Mouse (Mus musculus): ENCODE data around the gene Cfap61. TPM values are rescaled to one million over a fixed set of nuclear protein-coding genes. Genes with fewer than 3 reads are reported as not detected.
A peak's percentile ranks its signal among the peaks of the same experiment; 100 is the strongest.
"Not testable (repeated sequence)": the region's sequence is repeated elsewhere in the genome, so short reads cannot be mapped to it uniquely, and the experiment has no call there.

Cfap61 gene
- 2.3 and 2.5 TPM in 2 replicates for polyA plus RNA-seq (2015; fragmentation: Nextera tagmentation; extraction: Ambion mirVana)

DNA sequence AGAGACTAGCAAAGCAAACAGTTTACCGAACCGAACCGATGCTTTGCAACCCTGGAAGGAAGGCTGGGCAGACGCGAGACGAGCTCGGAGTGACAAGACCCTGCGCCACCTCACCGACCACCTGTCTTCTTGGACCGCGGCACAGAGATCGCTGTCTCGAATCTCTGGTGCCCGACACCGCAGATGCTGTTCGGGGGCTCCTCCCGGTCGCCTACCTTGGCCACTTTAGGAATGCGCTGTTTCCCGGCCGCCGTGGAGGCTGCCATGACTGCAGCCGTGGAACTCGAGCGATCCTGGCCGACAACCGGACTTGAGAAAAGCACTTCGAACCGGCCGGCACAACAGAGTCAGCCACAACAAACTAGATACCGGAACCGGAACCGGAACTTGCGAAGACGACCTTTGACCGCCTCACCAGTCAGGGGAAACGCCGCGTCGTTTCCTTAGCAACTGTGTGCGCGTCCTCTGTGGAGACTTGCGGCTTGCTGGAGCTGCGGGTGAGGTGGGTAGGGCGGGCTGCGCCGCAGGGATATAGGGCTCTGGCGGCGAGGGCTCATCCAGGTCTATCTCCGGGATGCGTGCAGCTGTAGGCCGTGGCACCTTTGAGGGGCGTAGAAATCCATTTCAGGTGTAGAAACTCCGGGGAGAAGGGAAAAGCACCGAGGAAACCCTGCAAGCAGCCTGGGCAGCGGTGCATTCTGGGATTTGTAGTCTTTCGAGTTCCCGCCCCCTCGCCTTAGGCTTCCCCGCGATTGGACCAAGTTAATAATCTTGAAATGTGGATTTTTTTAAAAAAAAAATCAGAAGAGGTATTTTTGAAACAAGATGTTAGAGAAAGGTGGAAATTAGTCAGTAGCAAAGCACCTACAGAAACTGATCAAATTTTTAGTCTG is at the start of gene Cfap61, which contains the start of gene Crnkl1:
Gene Cfap61, plus strand, starts transcription at position 446 of the 893 bp plus-strand sequence.
Gene Crnkl1, minus strand, starts transcription at position 676 of the 893 bp plus-strand sequence.
- Histone ChIP-seq H3K36me3 (ENCODE audit: control insufficient read depth, insufficient read depth, low read length) (peaks cover 11% of the 10 kb centered on the region), H3K4me1 (replicated peaks; ENCODE audit: control insufficient read depth, insufficient read depth, low read length) (peaks cover 6% of the 10 kb centered on the region), H3K27me3 (ENCODE audit: control insufficient read depth, insufficient read depth, low read depth, low read length) (no peaks in the 10 kb centered on the region), H3K9me3 (ENCODE audit: control insufficient read depth, low read length) (no peaks in the 10 kb centered on the region), H3K27ac (ENCODE audit: low read length) (no peak within 1 kb of the TSS), H3K9ac (ENCODE audit: low read length) (peak within 1 kb of the TSS; percentile 72), H3K4me2 (ENCODE audit: low read depth, low read length) (peak within 1 kb of the TSS; percentile 76), H3K4me3 (ENCODE audit: low read length) (peak within 1 kb of the TSS; percentile 76)
- ATAC-seq (ENCODE audit: low read depth) = peak; percentile 98
- under 1% methylated on average over 61 of the region's 61 CpGs for WGBS

GRCm38 (mm10) chr2:145884913-145885785 is 49.4 kb upstream of the Cfap61 start:
- Histone ChIP-seq H3K9ac (ENCODE audit: low read length) (no peak overlapping the region), H3K9me3 (ENCODE audit: control insufficient read depth, low read length) (no peaks in the 10 kb centered on the region), H3K36me3 (ENCODE audit: control insufficient read depth, insufficient read depth, low read length) (peaks cover 23% of the 10 kb centered on the region), H3K27me3 (ENCODE audit: control insufficient read depth, insufficient read depth, low read depth, low read length) (no peaks in the 10 kb centered on the region), H3K4me1 (replicated peaks; ENCODE audit: control insufficient read depth, insufficient read depth, low read length) (peaks cover 35% of the 10 kb centered on the region), H3K27ac (ENCODE audit: low read length) (peak overlapping the region; percentile 84), H3K4me3 (ENCODE audit: low read length) (no peak overlapping the region), H3K4me2 (ENCODE audit: low read depth, low read length) (no peak overlapping the region)
- 47% methylated on average over 14 of the region's 14 CpGs for WGBS
- no peak for ATAC-seq (ENCODE audit: low read depth)

- Histone ChIP-seq H3K9me3 (ENCODE audit: control insufficient read depth, low read length) (no peaks in the 10 kb centered on the region), H3K27me3 (ENCODE audit: control insufficient read depth, insufficient read depth, low read depth, low read length) (no peaks in the 10 kb centered on the region), H3K27ac (ENCODE audit: low read length) (peak overlapping the region; percentile 89), H3K36me3 (ENCODE audit: control insufficient read depth, insufficient read depth, low read length) (peaks cover 19% of the 10 kb centered on the region), H3K9ac (ENCODE audit: low read length) (peak overlapping the region; percentile 28; the same call in 1 of the 2 replicates), H3K4me3 (ENCODE audit: low read length) (no peak overlapping the region; the same call in 1 of the 2 replicates), H3K4me1 (replicated peaks; ENCODE audit: control insufficient read depth, insufficient read depth, low read length) (peaks cover 35% of the 10 kb centered on the region), H3K4me2 (ENCODE audit: low read depth, low read length) (peak overlapping the region; percentile 32)
- ATAC-seq (ENCODE audit: low read depth) = peak; percentile 93
- WGBS = 40% methylated on average over 14 of the region's 14 CpGs
Measured at GRCm38 (mm10) chr2:145887937-145888765, 46.4 kb upstream of the Cfap61 start.

DNA sequence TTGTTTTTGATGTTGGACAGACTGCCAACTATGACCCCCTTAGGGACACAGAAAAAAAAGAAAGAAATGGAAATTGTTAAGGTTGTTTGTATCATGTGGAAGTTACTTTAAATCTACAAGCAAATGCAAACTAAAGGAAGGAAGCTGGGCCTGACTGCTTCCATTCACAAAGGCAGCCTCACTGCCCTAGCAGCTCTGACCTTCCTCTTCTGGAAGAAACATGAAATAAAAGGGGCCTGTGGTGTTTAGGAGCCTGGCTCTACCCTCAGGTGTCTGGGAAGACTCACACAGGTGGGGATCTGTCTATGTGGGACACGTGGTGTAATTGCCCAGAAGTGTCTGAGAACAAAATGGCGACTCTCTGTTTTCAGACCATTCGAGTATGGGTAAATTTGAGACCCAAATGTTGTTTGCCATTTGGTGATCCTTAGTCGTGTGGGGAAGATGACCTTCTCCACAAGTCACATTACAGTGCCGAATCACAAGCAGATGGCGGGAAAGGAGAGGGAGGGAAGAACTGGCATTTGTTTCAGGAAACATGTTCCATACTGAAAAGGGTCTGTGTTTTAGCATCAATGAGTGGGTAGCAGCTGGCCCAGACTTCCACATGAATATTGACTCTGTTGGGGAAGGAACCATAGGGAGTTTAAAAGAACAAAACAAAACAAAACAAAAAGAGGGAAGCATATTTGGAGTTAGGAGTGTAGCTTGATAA is 45.7 kb upstream of the Cfap61 start:
- no peak; the same call in 1 of the 2 replicates for ATAC-seq (ENCODE audit: low read depth)
- Histone ChIP-seq H3K9ac (ENCODE audit: low read length) (no peak overlapping the region), H3K4me2 (ENCODE audit: low read depth, low read length) (no peak overlapping the region), H3K4me3 (ENCODE audit: low read length) (no peak overlapping the region), H3K4me1 (replicated peaks; ENCODE audit: control insufficient read depth, insufficient read depth, low read length) (peaks cover 30% of the 10 kb centered on the region), H3K9me3 (ENCODE audit: control insufficient read depth, low read length) (no peaks in the 10 kb centered on the region), H3K27me3 (ENCODE audit: control insufficient read depth, insufficient read depth, low read depth, low read length) (no peaks in the 10 kb centered on the region), H3K36me3 (ENCODE audit: control insufficient read depth, insufficient read depth, low read length) (peaks cover 15% of the 10 kb centered on the region), H3K27ac (ENCODE audit: low read length) (peak overlapping the region; percentile 89)
- 48% methylated on average over 6 of the region's 6 CpGs for WGBS

DNA sequence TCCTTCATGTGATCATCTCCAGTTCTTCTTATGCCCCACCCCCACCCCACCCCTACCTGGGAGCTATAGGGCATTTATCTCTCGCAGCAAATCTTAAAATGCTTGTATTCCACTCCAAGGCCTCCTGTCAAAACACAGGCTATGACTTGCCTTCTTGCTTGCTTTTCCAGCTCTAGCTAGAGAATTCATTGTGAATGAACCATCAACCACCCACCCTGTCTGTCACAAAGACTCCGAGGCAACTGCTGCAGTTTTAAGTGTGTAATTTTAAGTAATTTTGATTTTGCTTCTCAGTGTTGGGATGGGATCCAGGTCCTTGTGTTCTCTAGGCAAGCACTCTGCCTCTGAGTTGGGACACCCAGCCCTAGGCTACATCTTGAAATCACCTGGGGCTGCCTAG is 44.0 kb upstream of the Cfap61 start:
- peaks cover 17% of the 10 kb centered on the region for H3K4me1 ChIP-seq (replicated peaks; ENCODE audit: control insufficient read depth, insufficient read depth, low read length)
- H3K4me3 ChIP-seq (ENCODE audit: low read length) = no peak overlapping the region
- peaks cover 6% of the 10 kb centered on the region for H3K36me3 ChIP-seq (ENCODE audit: control insufficient read depth, insufficient read depth, low read length)
- 77% methylated on average over 2 of the region's 2 CpGs for WGBS
- no peak overlapping the region for H3K9ac ChIP-seq (ENCODE audit: low read length)
- no peaks in the 10 kb centered on the region for H3K9me3 ChIP-seq (ENCODE audit: control insufficient read depth, low read length)
- no peaks in the 10 kb centered on the region for H3K27me3 ChIP-seq (ENCODE audit: control insufficient read depth, insufficient read depth, low read depth, low read length)
- no peak overlapping the region for H3K27ac ChIP-seq (ENCODE audit: low read length)
- H3K4me2 ChIP-seq (ENCODE audit: low read depth, low read length) = no peak overlapping the region
- no peak for ATAC-seq (ENCODE audit: low read depth)

- no peak overlapping the region for H3K4me3 ChIP-seq (ENCODE audit: low read length)
- 93% methylated on average over 6 of the region's 6 CpGs for WGBS
- ATAC-seq (ENCODE audit: low read depth) = no peak
Measured at GRCm38 (mm10) chr2:145893756-145894155, 40.8 kb upstream of the Cfap61 start.

GRCm38 (mm10) chr2:145898106-145898505 is 36.5 kb upstream of the Cfap61 start:
- Histone ChIP-seq H3K4me1 (replicated peaks; ENCODE audit: control insufficient read depth, insufficient read depth, low read length) (no peaks in the 10 kb centered on the region), H3K27me3 (ENCODE audit: control insufficient read depth, insufficient read depth, low read depth, low read length) (no peaks in the 10 kb centered on the region), H3K9ac (ENCODE audit: low read length) (no peak overlapping the region), H3K9me3 (ENCODE audit: control insufficient read depth, low read length) (no peaks in the 10 kb centered on the region), H3K4me3 (ENCODE audit: low read length) (no peak overlapping the region), H3K27ac (ENCODE audit: low read length) (no peak overlapping the region), H3K36me3 (ENCODE audit: control insufficient read depth, insufficient read depth, low read length) (no peaks in the 10 kb centered on the region), H3K4me2 (ENCODE audit: low read depth, low read length) (no peak overlapping the region)
- WGBS = 52% methylated on average over 9 of the region's 9 CpGs
- ATAC-seq (ENCODE audit: low read depth) = no peak

More at GRCm38 (mm10) chr2:145893756-145894155, 40.8 kb upstream of the Cfap61 start:
- Histone ChIP-seq H3K27ac (ENCODE audit: low read length) (no peak overlapping the region), H3K9me3 (ENCODE audit: control insufficient read depth, low read length) (no peaks in the 10 kb centered on the region), H3K36me3 (ENCODE audit: control insufficient read depth, insufficient read depth, low read length) (no peaks in the 10 kb centered on the region), H3K27me3 (ENCODE audit: control insufficient read depth, insufficient read depth, low read depth, low read length) (no peaks in the 10 kb centered on the region), H3K9ac (ENCODE audit: low read length) (no peak overlapping the region), H3K4me2 (ENCODE audit: low read depth, low read length) (no peak overlapping the region), H3K4me1 (replicated peaks; ENCODE audit: control insufficient read depth, insufficient read depth, low read length) (peaks cover 8% of the 10 kb centered on the region; the same call in 1 of the 2 replicates)

DNA sequence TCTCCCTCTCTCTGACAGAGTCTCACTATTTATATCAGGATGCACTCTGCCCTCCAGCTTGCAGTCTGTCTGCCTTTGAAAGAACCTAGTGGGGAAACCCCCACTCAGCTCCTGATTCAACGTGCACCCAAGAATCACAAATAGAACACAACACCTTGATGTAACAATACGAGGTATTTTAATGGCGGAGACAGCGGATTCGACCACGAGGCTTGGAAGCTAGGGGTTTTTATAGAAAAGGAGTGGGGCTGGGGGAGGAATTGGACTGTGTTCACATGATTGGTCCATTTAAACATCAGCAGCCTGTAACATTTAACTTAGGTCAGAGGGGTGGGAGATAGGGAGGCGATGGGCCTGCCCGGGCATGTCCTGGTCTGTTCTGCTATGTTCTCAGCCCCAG is 34.3 kb upstream of the Cfap61 start:
- not testable (repeated sequence) for H3K4me3 ChIP-seq (ENCODE audit: low read length); H3K36me3 ChIP-seq (ENCODE audit: control insufficient read depth, insufficient read depth, low read length); ATAC-seq (ENCODE audit: low read depth); H3K9ac ChIP-seq (ENCODE audit: low read length); H3K27ac ChIP-seq (ENCODE audit: low read length); H3K9me3 ChIP-seq (ENCODE audit: control insufficient read depth, low read length); H3K4me2 ChIP-seq (ENCODE audit: low read depth, low read length); H3K27me3 ChIP-seq (ENCODE audit: control insufficient read depth, insufficient read depth, low read depth, low read length)
- WGBS = 67% methylated on average over 6 of the region's 8 CpGs
- H3K4me1 ChIP-seq (replicated peaks; ENCODE audit: control insufficient read depth, insufficient read depth, low read length) = peaks cover 15% of the 10 kb centered on the region

All from lung, embryonic 16.5 days (tissue).